Mouse (Mus musculus): ENCODE measurements around the gene Cox14.

Gene Cox14

GRCm38 (mm10) chr15:99708176-99708575 is 17.2 kb upstream of the Cox14 start:
- no peak for DNase-seq (ENCODE audit: low spot score)

- DNase-seq (ENCODE audit: low spot score): no peak
These were observed 14.9 kb upstream of the Cox14 start for GRCm38 (mm10) chr15:99710221-99711190.

- no peak for DNase-seq (ENCODE audit: low spot score)
These were observed 13.9 kb upstream of the Cox14 start for GRCm38 (mm10) chr15:99711491-99711890.

- DNase-seq (ENCODE audit: low spot score): no peak
These were observed 12.5 kb upstream of the Cox14 start for GRCm38 (mm10) chr15:99712666-99713559.

- DNase-seq (ENCODE audit: low spot score): no peak
These were observed 11.8 kb upstream of the Cox14 start for GRCm38 (mm10) chr15:99713569-99713968.

GRCm38 (mm10) chr15:99714206-99714605 is 11.2 kb upstream of the Cox14 start:
- no peak for DNase-seq (ENCODE audit: low spot score)

GRCm38 (mm10) chr15:99714858-99715257 is 10.6 kb upstream of the Cox14 start:
- DNase-seq (ENCODE audit: low spot score): peak; percentile 89

GRCm38 (mm10) chr15:99715361-99715865 is 10.0 kb upstream of the Cox14 start:
- DNase-seq (ENCODE audit: low spot score): no peak

- no peak for DNase-seq (ENCODE audit: low spot score)
These were observed 9.3 kb upstream of the Cox14 start for GRCm38 (mm10) chr15:99715982-99716746.

- no peak for DNase-seq (ENCODE audit: low spot score)
These were observed 8.6 kb upstream of the Cox14 start for GRCm38 (mm10) chr15:99716814-99717213.

GRCm38 (mm10) chr15:99717386-99718334 is 7.8 kb upstream of the Cox14 start, which contains the start of gene Gpd1:
Gene Gpd1 (plus strand): TSS chr15:99717515.
- DNase-seq (ENCODE audit: low spot score): no peak

GRCm38 (mm10) chr15:99718461-99719021 is 6.9 kb upstream of the Cox14 start:
- DNase-seq (ENCODE audit: low spot score): no peak

- no peak for DNase-seq (ENCODE audit: low spot score)
These were observed 5.6 kb upstream of the Cox14 start for GRCm38 (mm10) chr15:99719865-99720264.

GRCm38 (mm10) chr15:99721921-99722743 is 3.3 kb upstream of the Cox14 start:
- DNase-seq (ENCODE audit: low spot score): no peak

- no peak for DNase-seq (ENCODE audit: low spot score)
These were observed 2.3 kb upstream of the Cox14 start for GRCm38 (mm10) chr15:99723120-99723514.

- DNase-seq (ENCODE audit: low spot score): peak; percentile 63
These were observed 1.7 kb upstream of the Cox14 start for GRCm38 (mm10) chr15:99723515-99724291.

GRCm38 (mm10) chr15:99724292-99725021 is 961 bp upstream of the Cox14 start:
- peak; percentile 86 for DNase-seq (ENCODE audit: low spot score)

- DNase-seq (ENCODE audit: low spot score): no peak
These were observed 1.1 kb downstream of the Cox14 start for GRCm38 (mm10) chr15:99726549-99726948.
